Mouse (Mus musculus) gastrocnemius, postnatal 36 days (tissue): ENCODE measurements around the gene Upk3bl. TPM values are rescaled to one million over a fixed set of nuclear protein-coding genes. Genes with fewer than 3 reads are reported as not detected.
"Not testable (repeated sequence)": the region's sequence is repeated elsewhere in the genome, so short reads cannot be mapped to it uniquely, and the experiment has no call there.

Source experiments
- DNase-seq, 2 experiments: peaks; one replicate each; pipeline ENCODE4 v3.0.0; 2022
- intact Hi-C: fragments of 180-260 bp; cut with DNase I; formaldehyde crosslinking; loops from one replicate; pipeline ENCODE4 v1.15.1; 2025
- microRNA-seq, 2 experiments: library from miRNA; unstranded; fragments of <30 nt; microRNA quantifications; one replicate each; pipeline ENCODE4 v1.2.0; 2021
- total RNA-seq, 2 experiments: library from RNA; stranded (reverse); gene quantifications; 2 replicates each; pipeline ENCODE4 v1.2.3; 2021

Upk3bl gene
- total RNA-seq, 2 experiments from 2014 or later = not detected

DNA sequence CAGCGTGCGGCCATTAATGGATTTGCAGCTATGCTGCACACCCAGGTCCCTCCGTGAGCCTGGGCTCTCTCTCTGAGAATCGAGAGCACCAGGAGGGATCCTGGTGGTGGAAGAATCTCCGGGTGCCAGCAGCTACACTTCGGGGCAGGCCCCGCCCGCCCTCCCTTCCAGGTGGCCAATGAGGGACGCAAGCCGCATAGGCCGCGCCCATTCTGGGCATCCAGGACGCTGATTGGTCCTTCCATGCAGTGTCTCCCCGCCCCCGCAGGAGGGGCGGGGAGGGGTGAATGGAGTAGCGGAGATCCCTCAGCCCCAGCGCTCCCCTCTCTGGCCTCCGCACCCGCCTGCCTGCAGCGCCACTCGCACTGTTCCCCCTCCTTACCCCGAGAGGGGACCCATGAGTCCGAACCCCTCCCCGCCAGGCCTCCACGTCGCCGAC is 29.4 kb downstream of the Upk3bl start, which contains the start of gene Rasa4:
Gene Rasa4, plus strand, starts transcription at position 248 of the 439 bp plus-strand sequence.
- peak; percentile 92 to 93 for DNase-seq
- intact Hi-C loops = no loop called here

GRCm38 (mm10) chr5:136084144-136084881 is 30.0 kb downstream of the Upk3bl start:
- intact Hi-C loops = no loop called here
- DNase-seq = no peak

DNA sequence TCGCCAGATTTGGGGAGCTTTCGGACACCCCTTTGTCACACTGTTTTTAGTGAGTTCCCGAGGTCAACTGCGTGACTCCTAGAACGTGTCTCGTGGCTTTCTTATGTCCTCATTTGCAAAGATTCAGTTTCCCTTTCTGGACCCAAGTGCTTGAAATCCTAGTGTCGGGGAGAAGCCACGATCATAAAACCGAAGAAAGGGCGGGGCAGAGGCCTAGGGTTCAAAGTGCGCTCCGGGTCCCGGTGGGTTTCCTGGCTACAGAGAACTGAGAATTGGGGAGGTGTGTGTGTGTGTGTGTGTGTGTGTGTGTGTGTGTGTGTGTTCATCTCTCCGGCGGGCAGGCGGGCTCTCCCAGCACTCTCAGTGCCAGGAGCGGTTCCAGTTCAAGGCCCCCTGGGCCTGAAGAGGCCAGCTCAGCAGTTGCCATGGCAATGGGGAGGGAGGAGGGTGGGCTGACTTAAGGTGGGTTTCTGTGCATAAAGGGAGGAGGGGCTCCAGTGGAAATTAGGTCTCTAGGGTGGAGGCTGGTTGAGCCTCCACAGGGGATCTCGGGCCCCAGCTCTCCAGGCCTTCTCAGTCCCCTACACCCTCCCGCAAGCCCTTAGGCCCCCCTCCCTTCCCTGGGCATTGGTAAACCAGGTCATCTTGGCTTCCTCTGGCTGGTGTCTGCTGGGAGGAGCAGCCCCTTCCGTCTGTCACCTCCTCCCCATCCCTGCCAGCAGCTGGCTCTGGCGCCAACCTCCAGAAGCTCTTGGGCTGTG is 30.8 kb downstream of the Upk3bl start:
- DNase-seq = peak in 1 of 2 experiments; percentile 32
- intact Hi-C loops = no loop called here

- intact Hi-C loops = no loop called here
- DNase-seq = no peak
Measured at GRCm38 (mm10) chr5:136086290-136086689, 32.0 kb downstream of the Upk3bl start.

GRCm38 (mm10) chr5:136088821-136089575 is 34.7 kb downstream of the Upk3bl start:
- no peak for DNase-seq
- intact Hi-C loops = no loop called here

DNA sequence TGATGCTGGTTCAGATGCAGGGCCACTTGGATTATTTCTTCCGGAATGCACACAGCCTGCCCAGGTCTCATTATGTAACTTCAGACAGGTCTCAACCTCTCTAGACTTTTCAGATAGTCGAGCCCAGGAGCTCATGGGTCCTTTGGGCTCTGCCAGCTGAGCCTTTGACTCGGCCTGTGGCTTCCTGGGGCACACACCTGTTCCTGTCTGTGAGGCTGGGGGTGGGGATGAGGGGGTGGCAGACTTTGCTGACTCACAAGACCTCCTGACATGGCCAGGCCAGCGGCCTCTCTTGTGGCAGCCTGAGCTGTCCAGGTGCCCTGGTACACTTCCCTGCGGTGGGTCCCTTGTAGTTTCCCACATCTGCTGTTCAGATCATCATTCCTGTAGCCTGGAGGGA is 37.6 kb downstream of the Upk3bl start:
- no peak for DNase-seq
- intact Hi-C loops = no loop called here

GRCm38 (mm10) chr5:136094249-136095010 is 40.1 kb downstream of the Upk3bl start:
- intact Hi-C loops = no loop called here

DNA sequence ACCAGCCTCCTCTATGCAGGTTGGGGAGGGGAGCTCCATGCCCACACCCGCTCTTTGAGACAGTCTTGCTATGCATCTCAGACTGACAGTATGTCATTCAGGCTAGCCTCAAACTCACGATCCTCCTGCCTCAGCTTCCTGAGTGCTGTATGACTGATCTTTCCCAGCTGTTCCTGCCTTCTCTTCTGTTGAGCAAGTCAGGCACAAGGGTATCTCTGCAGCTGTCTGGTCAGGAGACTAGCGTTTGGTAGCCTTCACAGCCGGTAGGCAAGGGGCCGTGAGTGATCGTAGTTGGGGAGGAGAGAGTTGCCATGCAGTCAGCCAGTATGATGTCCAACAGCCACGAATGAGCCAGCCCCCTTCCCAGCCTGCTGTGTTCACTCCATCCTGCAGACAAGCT is 40.8 kb downstream of the Upk3bl start:
- DNase-seq = no peak
- intact Hi-C loops = no loop called here

More at GRCm38 (mm10) chr5:136094249-136095010, 40.1 kb downstream of the Upk3bl start:
- no peak for DNase-seq

DNA sequence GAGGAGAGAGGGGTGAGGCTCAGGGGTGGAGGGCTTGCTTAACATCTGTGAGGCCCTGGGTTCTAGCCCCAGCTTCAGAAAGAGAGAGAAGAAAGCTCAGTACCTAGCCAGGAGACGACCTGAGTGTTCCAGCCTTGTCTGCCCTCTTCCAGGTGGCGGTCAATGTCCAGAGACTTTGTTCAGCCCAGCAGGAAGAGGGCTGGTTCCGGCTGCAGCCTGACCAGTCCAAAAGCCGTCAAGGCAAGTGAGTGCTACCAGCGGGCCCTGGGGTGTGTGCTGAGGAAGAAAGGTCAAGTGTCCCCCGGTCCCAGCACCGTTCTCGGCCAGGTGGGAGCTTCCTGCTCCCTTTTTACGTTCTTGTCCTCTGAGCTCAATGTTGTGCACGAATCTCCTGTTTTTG is 44.2 kb downstream of the Upk3bl start:
- DNase-seq = no peak
- intact Hi-C loops = no loop called here

GRCm38 (mm10) chr5:136102099-136102820 is 48.0 kb downstream of the Upk3bl start:
- intact Hi-C loops = no loop called here
- DNase-seq = no peak

GRCm38 (mm10) chr5:136104511-136104910 is 50.2 kb downstream of the Upk3bl start:
- DNase-seq = no peak
- intact Hi-C loops = no loop called here

GRCm38 (mm10) chr5:136108486-136108885 is 54.2 kb downstream of the Upk3bl start:
- DNase-seq = no peak
- intact Hi-C loops = no loop called here

- no peak for DNase-seq
- intact Hi-C loops = no loop called here
Measured at GRCm38 (mm10) chr5:136109042-136109441, 54.8 kb downstream of the Upk3bl start.

DNA sequence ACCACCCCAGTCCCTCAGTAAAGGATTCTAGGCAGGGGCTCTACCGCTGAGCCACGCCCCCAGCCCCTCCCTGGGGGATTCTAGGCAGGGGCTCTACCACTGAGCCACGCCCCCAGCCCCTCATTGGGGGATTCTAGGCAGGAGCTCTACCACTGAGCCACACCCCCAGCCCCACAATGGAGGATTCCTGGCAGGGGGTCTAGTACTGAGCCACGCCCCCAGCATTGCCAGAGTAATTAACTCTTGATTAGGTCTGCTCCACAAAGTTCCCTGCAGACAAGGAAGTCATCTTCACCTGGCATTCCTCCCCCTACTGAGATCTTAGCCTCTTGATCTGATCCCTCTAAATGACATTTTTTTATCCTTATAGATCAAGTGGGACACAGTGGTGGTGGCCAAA is 59.3 kb downstream of the Upk3bl start:
- intact Hi-C loops, DNase-seq: not testable (repeated sequence)

Small RNA genes lying within 50 kb of the gene (microRNA-seq; reads per million reads assigned to microRNA genes)
- 3.6 to 4.5 reads per million in 2 experiments for gene Mir7035

Other genes with a start within 250 kb of the Upk3bl start
- not detected for gene Srrm3, start 247.6 kb upstream of the Upk3bl start, total RNA-seq
- gene Hspb1, start 166.6 kb upstream of the Upk3bl start, total RNA-seq = 100 to 1,000 TPM; 269 to 277 TPM
- 100 to 1,000 TPM; 297 to 301 TPM for gene Ywhag, start 119.9 kb upstream of the Upk3bl start, total RNA-seq
- gene Ssc4d, start 80.0 kb upstream of the Upk3bl start, total RNA-seq = 1 to 10 TPM in 1 of 2 experiments, under 1 TPM in 1; 0.57 to 1.1 TPM
- not detected for gene Zp3, start 74.4 kb upstream of the Upk3bl start, total RNA-seq
- gene Dtx2, start 59.7 kb upstream of the Upk3bl start, total RNA-seq = 1 to 10 TPM; 6.0 to 6.4 TPM
- not detected for gene Upk3b, start 16.0 kb upstream of the Upk3bl start, total RNA-seq
- 10 to 100 TPM; 23.8 to 23.9 TPM for gene Rasa4, start 29.4 kb downstream of the Upk3bl start, total RNA-seq
- 10 to 100 TPM; 56.0 to 60.9 TPM for gene Polr2j, start 62.1 kb downstream of the Upk3bl start, total RNA-seq
- 1 to 10 TPM; 3.7 to 4.0 TPM for gene Lrwd1, start 81.6 kb downstream of the Upk3bl start, total RNA-seq
- 1 to 10 TPM; 3.8 to 4.1 TPM for gene Alkbh4, start 81.7 kb downstream of the Upk3bl start, total RNA-seq
- 1 to 10 TPM in 1 of 2 experiments, under 1 TPM in 1; 0.82 to 1.2 TPM for gene Orai2, start 116.2 kb downstream of the Upk3bl start, total RNA-seq
- 10 to 100 TPM; 20.9 to 21.4 TPM for gene Prkrip1, start 144.5 kb downstream of the Upk3bl start, total RNA-seq
- 1 to 10 TPM; 3.5 to 3.9 TPM for gene Sh2b2, start 192.1 kb downstream of the Upk3bl start, total RNA-seq